In genomic region chr7:24610144-24610878, GRCm38 (mm10) we compare ENCODE assay signal across 8 mouse cellular contexts. TPM values are rescaled to one million over a fixed set of nuclear protein-coding genes. Genes with fewer than 3 reads are reported as not detected.
DNase-seq lines count a peak whose midpoint lies in the region; ATAC-seq and TF ChIP-seq lines count a peak whose summit lies in the region.

Phldb3 (plus strand) TSS chr7:24610763.

- peaks cover 0 to 12% of the 10 kb centered on the region in 2 experiments; a peak in 2 of 4 replicates for H3K4me1 ChIP-seq in ES-E14 (ENCODE audit: control insufficient read depth in 2 of 2, insufficient read depth in 2 of 2, low read length in 2 of 2, poor library complexity in 1 of 2)
- peaks cover 23% of the 10 kb centered on the region for H3K4me1 ChIP-seq in limb, embryonic 13.5 days
- H3K4me1 ChIP-seq in midbrain, embryonic 12.5 days, result peaks cover 21% of the 10 kb centered on the region

- peak within 1 kb of the TSS; percentile 10 for H3K9ac ChIP-seq in ES-E14 (ENCODE audit: insufficient read depth, low read depth, low read length, poor library complexity, severe bottlenecking)
- peak within 1 kb of the TSS; percentile 48 for H3K9ac ChIP-seq in limb, embryonic 13.5 days
- 0 out of 2 replicates have a peak within 1 kb of the TSS, but pooled peaks have one; percentile 31 for H3K9ac ChIP-seq in midbrain, embryonic 12.5 days (replicated peaks)

- no peaks in the 10 kb centered on the region for H3K9me3 ChIP-seq in ES-E14 (ENCODE audit: control insufficient read depth, insufficient read depth, low read depth, low read length)
- H3K9me3 ChIP-seq in limb, embryonic 13.5 days, result no peaks in the 10 kb centered on the region
- H3K9me3 ChIP-seq in midbrain, embryonic 12.5 days, result no peaks in the 10 kb centered on the region

- peak within 1 kb of the TSS; percentile 45 to 68 for H3K4me3 ChIP-seq in ES-E14 (ENCODE audit: insufficient read depth in 1 of 2, low read depth in 1 of 2, low read length in 2 of 2, poor library complexity in 1 of 2, severe bottlenecking in 1 of 2)
- peak within 1 kb of the TSS; percentile 42 for H3K4me3 ChIP-seq in limb, embryonic 13.5 days
- peak within 1 kb of the TSS; percentile 38 for H3K4me3 ChIP-seq in midbrain, embryonic 12.5 days

- no peak within 1 kb of the TSS for H3K27ac ChIP-seq in ES-E14 (ENCODE audit: insufficient read depth, low read depth, low read length, poor library complexity, severe bottlenecking)
- H3K27ac ChIP-seq in limb, embryonic 13.5 days, result no peak within 1 kb of the TSS
- H3K27ac ChIP-seq in midbrain, embryonic 12.5 days (replicated peaks), result no peak within 1 kb of the TSS

- DNase-seq in B cell, adult 2 months, result peak; percentile 53 to 55
- no peak for DNase-seq in ES-E14 (ENCODE audit: low read depth, low spot score)
- peak; percentile 60 for DNase-seq in thymus, postnatal 0 days (ENCODE audit: low spot score)
- DNase-seq in gastrocnemius, postnatal 4 days (ENCODE audit: low spot score in 2 of 2), result no peak

- no peaks in the 10 kb centered on the region; the same call in 1 of the 2 replicates for H3K36me3 ChIP-seq in ES-E14 (ENCODE audit: control insufficient read depth, insufficient read depth, low read length, poor library complexity, severe bottlenecking)
- peaks cover 13% of the 10 kb centered on the region; the same call in 1 of the 2 replicates for H3K36me3 ChIP-seq in limb, embryonic 13.5 days
- no peaks in the 10 kb centered on the region for H3K36me3 ChIP-seq in midbrain, embryonic 12.5 days

- H3K27me3 ChIP-seq in limb, embryonic 13.5 days, result peaks cover 68% of the 10 kb centered on the region
- peaks cover 55% of the 10 kb centered on the region for H3K27me3 ChIP-seq in midbrain, embryonic 12.5 days

- 2% methylated on average over 27 of the region's 27 CpGs for WGBS in limb, embryonic 13.5 days
- WGBS in midbrain, embryonic 12.5 days, result 1% methylated on average over 24 of the region's 27 CpGs

- ATAC-seq in hematopoietic stem cell, adult 5-6 weeks (replicated peaks in 1 of 2; ENCODE audit: insufficient read depth in 1 of 2, low FRiP score in 2 of 2, low TSS enrichment in 1 of 2, low read depth in 1 of 2, poor library complexity in 2 of 2, severe bottlenecking in 2 of 2), result peak; percentile 25 to 48; a peak in 3 of 4 replicates
- 0 out of 2 replicates have a peak, but pooled peaks have one; percentile 38 for ATAC-seq in limb, embryonic 13.5 days (ENCODE audit: low FRiP score, low read depth)
- peak; percentile 19; the same call in 1 of the 2 replicates for ATAC-seq in midbrain, embryonic 12.5 days (ENCODE audit: low FRiP score, low read depth)
- no peak for ATAC-seq in cerebellum, adult (ENCODE audit: insufficient number of reproducible peaks, low FRiP score, low TSS enrichment)

- in situ Hi-C loops in ES-E14 (cut with MboI; ENCODE audit: low sequenced_read_pairs in 2 of 2, unreplicated experiment in 2 of 2), result loop anchor here in 1 of 2 experiments (25.0 kb wide), 1 partner anchor 352 kb away; the partner anchor contains the start of gene Rabac1

- peak within 1 kb of the TSS; percentile 63 for H3K4me2 ChIP-seq in limb, embryonic 13.5 days (replicated peaks)
- peak within 1 kb of the TSS; percentile 51 for H3K4me2 ChIP-seq in midbrain, embryonic 12.5 days (replicated peaks)

TF ChIP-seq in ES-E14, 5 proteins besides CTCF, POLR2A, EP300 and RAD21:
- TF ChIP-seq ZC3H11A (IDR thresholded peaks at IDR 0.05; ENCODE audit: borderline replicate concordance, low read depth, low read length), result no peak
- TF ChIP-seq MAFK (IDR thresholded peaks at IDR 0.05; ENCODE audit: insufficient read depth, low read depth, low read length), result 0 out of 2 replicates have a peak, but pooled peaks have one; percentile 30
TF ChIP-seq in ES-E14: peak in this region for 1.

RNA-seq across cellular contexts. Expression of gene Phldb3, which starts in this region (rescaled TPM):
- 1.5 and 1.8 TPM in 2 replicates for total RNA-seq in ES-E14 (2012; rRNA removed)
- 13.9 and 17.5 TPM in 2 replicates for total RNA-seq in hematopoietic stem cell, adult 5-6 weeks (2017)
- polyA plus RNA-seq in limb, embryonic 13.5 days (2015; fragmentation: Nextera tagmentation; extraction: Ambion mirVana), result 0.24 and 0.34 TPM in 2 replicates
- not detected in 2 replicates for polyA plus RNA-seq in midbrain, embryonic 12.5 days (2016; fragmentation: Nextera tagmentation; extraction: Ambion mirVana)
- 0.47 and 0.73 TPM in 2 replicates for polyA plus RNA-seq in thymus, postnatal 0 days (2015; fragmentation: Nextera tagmentation; extraction: Ambion mirVana)
- total RNA-seq in gastrocnemius, postnatal 4 days (2021), result 1 to 10 TPM in 1 of 2 experiments, under 1 TPM in 1; 0.98 to 1.6 TPM

Comparison
In these comparisons a context has a peak if more than half of its experiments do, and no peak if none do; other contexts are left out.
1. Peak in ATAC-seq, H3K4me3 ChIP-seq, H3K9ac ChIP-seq and H3K4me2 ChIP-seq in limb, embryonic 13.5 days; RNA of the gene not detected or under 1 TPM.
2. Peak in ATAC-seq, H3K4me3 ChIP-seq, H3K9ac ChIP-seq and H3K4me2 ChIP-seq in midbrain, embryonic 12.5 days; RNA of the gene not detected or under 1 TPM.
3. Peak in DNase-seq in thymus, postnatal 0 days; RNA of the gene not detected or under 1 TPM.
4. DNase-seq: peak in B cell, adult 2 months (2 of 2); none in ES-E14 (single experiment) and gastrocnemius, postnatal 4 days (0 of 2).
5. Peak in every context shown above with its lines, with median percentiles within 50 percentile points of each other: H3K4me3 ChIP-seq and H3K9ac ChIP-seq.